Mouse (Mus musculus): ENCODE results near the gene D630003M21Rik. TPM values are rescaled to one million over a fixed set of nuclear protein-coding genes. Genes with fewer than 3 reads are reported as not detected.

The D630003M21Rik gene
- total RNA-seq, 2 experiments from 2014 or later: 3.5 to 3.7 TPM

DNA sequence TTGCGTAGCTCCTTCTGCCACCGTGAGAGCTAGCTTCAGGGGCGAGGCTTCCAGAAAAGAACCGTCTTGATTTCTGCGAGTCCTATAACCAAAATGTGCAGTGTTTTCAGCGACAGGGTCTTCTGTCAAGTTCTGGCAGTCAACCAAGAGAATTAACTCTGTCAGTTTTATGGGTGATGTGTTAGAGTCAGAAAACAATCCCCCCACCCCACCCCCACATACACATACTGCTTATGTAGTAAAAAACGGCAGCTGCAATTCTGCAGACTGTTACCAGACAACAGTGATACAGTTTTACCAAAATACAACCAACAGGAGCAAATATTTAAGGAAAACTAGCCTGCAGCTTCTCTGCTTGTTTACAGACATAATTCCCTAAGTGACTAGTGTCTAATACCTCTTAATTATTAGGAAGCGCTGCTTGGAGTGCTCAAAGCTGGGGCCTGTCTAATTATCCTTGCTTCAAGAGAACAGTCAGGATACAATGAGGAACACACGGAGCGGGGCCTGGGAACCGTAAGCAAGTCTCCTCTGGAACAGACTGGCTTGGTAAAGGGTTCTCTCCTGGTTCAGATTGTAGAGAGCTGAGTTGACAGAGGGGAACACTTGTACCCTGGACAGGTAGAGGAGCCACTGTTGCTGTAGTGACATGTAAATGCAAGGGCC, 42.7 kb downstream of the D630003M21Rik start:
- Histone ChIP-seq H3K27ac (no peak overlapping the region), H3K4me3 (no peak overlapping the region)
- no peak for TF ChIP-seq CTCF (IDR thresholded peaks at IDR 0.05)
- intact Hi-C loops (cut with DNase I): no loop called here
- DNase-seq (ENCODE audit: extremely low spot score in 1 of 2, low spot score in 2 of 2): no peak

- intact Hi-C loops (cut with DNase I): no loop called here
- no peak for TF ChIP-seq CTCF (IDR thresholded peaks at IDR 0.05)
- Histone ChIP-seq H3K4me3 (no peak overlapping the region), H3K27ac (no peak overlapping the region)
- DNase-seq (ENCODE audit: extremely low spot score in 1 of 2, low spot score in 2 of 2): no peak
These were observed 45.8 kb downstream of the D630003M21Rik start for GRCm38 (mm10) chr2:158183266-158183665.

- Histone ChIP-seq H3K4me3 (no peak overlapping the region), H3K27ac (no peak overlapping the region)
- TF ChIP-seq CTCF (IDR thresholded peaks at IDR 0.05): no peak
- intact Hi-C loops (cut with DNase I): no loop called here
- no peak for DNase-seq (ENCODE audit: extremely low spot score in 1 of 2, low spot score in 2 of 2)
These were observed 47.1 kb downstream of the D630003M21Rik start for GRCm38 (mm10) chr2:158181932-158182331.

GRCm38 (mm10) chr2:158180797-158181196, 48.2 kb downstream of the D630003M21Rik start:
- peak; percentile 65 for TF ChIP-seq CTCF (IDR thresholded peaks at IDR 0.05)
- H3K27ac ChIP-seq: no peak overlapping the region
- no peak for DNase-seq (ENCODE audit: extremely low spot score in 1 of 2, low spot score in 2 of 2)
- no peak overlapping the region for H3K4me3 ChIP-seq
- intact Hi-C loops (cut with DNase I): no loop called here

DNA sequence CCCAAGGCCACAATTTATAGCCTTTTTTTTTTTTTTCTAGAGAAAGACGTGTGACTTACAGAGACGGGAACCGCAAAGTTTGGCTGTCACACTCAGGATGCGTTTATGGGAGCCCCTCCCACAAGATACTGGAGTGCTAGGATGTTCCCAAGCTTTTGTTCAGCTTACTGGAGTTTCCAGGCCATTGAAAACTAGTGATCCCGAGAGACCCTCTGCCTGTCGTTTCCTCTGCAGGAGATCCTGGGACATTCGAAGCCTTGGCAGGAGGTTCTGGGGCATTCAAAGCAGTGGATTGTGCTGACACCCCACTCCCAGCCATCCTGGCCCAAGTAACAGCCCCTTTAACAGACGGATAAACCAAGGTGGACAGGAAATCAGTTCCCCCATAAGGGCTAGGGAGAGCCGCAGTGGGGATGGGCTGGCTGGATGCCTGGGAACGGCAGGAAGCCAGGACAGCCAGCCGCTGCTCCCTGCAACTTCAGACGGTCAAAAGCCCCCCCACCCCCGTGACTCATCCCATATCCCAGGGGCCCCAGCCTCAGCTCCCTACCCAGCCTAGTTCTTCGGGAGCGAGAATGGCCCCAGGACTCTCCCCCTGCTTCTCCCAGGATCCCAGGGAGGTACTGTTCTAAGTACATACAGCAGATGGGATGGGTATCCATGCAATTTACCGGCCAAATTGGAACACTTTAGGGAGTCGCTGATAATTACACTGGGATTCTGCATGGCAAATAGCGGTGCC, 49.5 kb downstream of the D630003M21Rik start:
- Histone ChIP-seq H3K27ac (no peak overlapping the region), H3K4me3 (0 out of 2 replicates have a peak overlapping the region, but pooled peaks have one; percentile 16)
- DNase-seq (ENCODE audit: extremely low spot score in 1 of 2, low spot score in 2 of 2): no peak
- intact Hi-C loops (cut with DNase I): no loop called here
- TF ChIP-seq CTCF (IDR thresholded peaks at IDR 0.05): no peak

GRCm38 (mm10) chr2:158178696-158179369, 50.2 kb downstream of the D630003M21Rik start:
- Histone ChIP-seq H3K27ac (no peak overlapping the region), H3K4me3 (0 out of 2 replicates have a peak overlapping the region, but pooled peaks have one; percentile 16)

GRCm38 (mm10) chr2:158178139-158178538, 50.9 kb downstream of the D630003M21Rik start:
- intact Hi-C loops (cut with DNase I): no loop called here
- TF ChIP-seq CTCF (IDR thresholded peaks at IDR 0.05): no peak
- H3K4me3 ChIP-seq: no peak overlapping the region
- no peak overlapping the region for H3K27ac ChIP-seq
- no peak for DNase-seq (ENCODE audit: extremely low spot score in 1 of 2, low spot score in 2 of 2)

More at GRCm38 (mm10) chr2:158178696-158179369, 50.2 kb downstream of the D630003M21Rik start:
- no peak for DNase-seq (ENCODE audit: extremely low spot score in 1 of 2, low spot score in 2 of 2)
- no peak for TF ChIP-seq CTCF (IDR thresholded peaks at IDR 0.05)
- intact Hi-C loops (cut with DNase I): no loop called here

GRCm38 (mm10) chr2:158177574-158177973, 51.4 kb downstream of the D630003M21Rik start:
- Histone ChIP-seq H3K27ac (no peak overlapping the region), H3K4me3 (no peak overlapping the region)
- intact Hi-C loops (cut with DNase I): no loop called here
- no peak for TF ChIP-seq CTCF (IDR thresholded peaks at IDR 0.05)
- no peak for DNase-seq (ENCODE audit: extremely low spot score in 1 of 2, low spot score in 2 of 2)

GRCm38 (mm10) chr2:158176763-158177162, 52.3 kb downstream of the D630003M21Rik start:
- no peak for TF ChIP-seq CTCF (IDR thresholded peaks at IDR 0.05)

GRCm38 (mm10) chr2:158175433-158175832, 53.6 kb downstream of the D630003M21Rik start:
- DNase-seq (ENCODE audit: extremely low spot score in 1 of 2, low spot score in 2 of 2): no peak
- no peak for TF ChIP-seq CTCF (IDR thresholded peaks at IDR 0.05)
- H3K4me3 ChIP-seq: no peak overlapping the region
- intact Hi-C loops (cut with DNase I): no loop called here
- H3K27ac ChIP-seq: no peak overlapping the region

More at GRCm38 (mm10) chr2:158176763-158177162, 52.3 kb downstream of the D630003M21Rik start:
- Histone ChIP-seq H3K27ac (no peak overlapping the region), H3K4me3 (no peak overlapping the region)
- intact Hi-C loops (cut with DNase I): no loop called here
- no peak for DNase-seq (ENCODE audit: extremely low spot score in 1 of 2, low spot score in 2 of 2)

GRCm38 (mm10) chr2:158174958-158175357, 54.1 kb downstream of the D630003M21Rik start:
- no peak for TF ChIP-seq CTCF (IDR thresholded peaks at IDR 0.05)
- DNase-seq (ENCODE audit: extremely low spot score in 1 of 2, low spot score in 2 of 2): no peak
- no peak overlapping the region for H3K27ac ChIP-seq
- no peak overlapping the region for H3K4me3 ChIP-seq
- intact Hi-C loops (cut with DNase I): no loop called here

DNA sequence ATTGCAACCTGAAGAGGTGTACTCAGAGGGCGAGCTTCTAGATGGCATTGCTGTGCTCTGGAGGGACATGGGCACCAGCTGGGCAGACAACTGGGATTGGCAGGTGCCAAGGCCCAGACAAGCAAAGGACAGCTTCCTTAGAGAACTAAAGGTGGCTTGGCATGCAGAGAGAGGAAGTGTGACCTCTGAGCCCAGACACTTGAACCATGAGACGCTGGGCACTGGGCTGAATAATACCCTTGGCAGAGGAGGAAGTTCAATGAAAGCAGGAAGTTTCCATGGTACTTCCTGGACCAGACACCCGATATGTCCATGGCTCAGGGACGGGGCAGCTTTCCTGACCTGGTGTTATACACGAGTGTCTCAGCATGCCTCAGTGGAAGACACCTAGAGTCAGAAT, 54.6 kb downstream of the D630003M21Rik start:
- intact Hi-C loops (cut with DNase I): no loop called here
- Histone ChIP-seq H3K4me3 (no peak overlapping the region), H3K27ac (no peak overlapping the region)
- no peak for TF ChIP-seq CTCF (IDR thresholded peaks at IDR 0.05)
- no peak for DNase-seq (ENCODE audit: extremely low spot score in 1 of 2, low spot score in 2 of 2)

All from left cerebral cortex, adult 2 months (tissue).